Mouse (Mus musculus) thymus, postnatal 14 days (tissue): ENCODE measurements around the gene Sec14l5.
A peak's percentile ranks its signal among the peaks of the same experiment; 100 is the strongest.
"Not testable (repeated sequence)": the region's sequence is repeated elsewhere in the genome, so short reads cannot be mapped to it uniquely, and the experiment has no call there.

ENCODE experiments used
- DNase-seq: peaks from one replicate; pipeline ENCODE4 v3.0.0; 2021

Gene Sec14l5

DNA sequence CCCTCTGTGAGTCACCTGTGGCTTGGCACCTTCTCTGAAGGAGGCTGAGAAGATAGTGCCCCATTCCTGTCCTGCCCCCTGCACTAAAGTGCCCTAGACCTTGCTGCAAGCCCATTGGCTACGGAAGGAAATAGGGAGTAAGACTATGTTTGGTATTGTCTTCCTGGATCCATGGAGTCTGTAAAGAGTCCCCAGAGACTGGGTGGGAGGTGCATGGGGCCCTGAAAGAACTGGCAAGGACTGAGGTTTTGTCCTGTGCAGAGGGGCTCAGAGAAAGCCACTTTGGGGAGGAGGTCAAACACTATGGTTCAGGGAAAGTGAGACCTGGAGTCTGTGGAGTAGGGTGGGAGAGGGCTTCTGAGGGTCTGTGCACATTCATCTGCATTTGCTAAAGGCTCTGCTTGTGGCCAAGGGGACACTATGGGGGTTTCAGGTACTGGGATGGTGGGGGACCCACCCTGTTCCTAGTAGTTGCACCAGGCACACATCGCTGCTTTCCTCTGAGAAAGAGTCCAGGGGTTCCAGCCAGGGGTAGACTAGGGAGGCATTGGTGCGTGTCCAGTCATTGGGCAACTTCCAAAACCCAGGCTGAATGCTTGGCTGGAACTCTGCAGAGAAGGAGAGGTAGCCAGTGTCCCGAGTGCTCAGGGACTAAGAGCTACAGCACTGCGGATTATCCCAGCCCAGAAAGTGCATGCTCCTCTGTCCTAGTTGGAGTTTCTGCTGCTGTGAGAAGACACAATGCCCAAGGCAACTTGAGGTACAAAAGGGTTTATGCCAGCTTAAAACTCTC, 70.6 kb downstream of the Sec14l5 start:
- DNase-seq = no peak

DNA sequence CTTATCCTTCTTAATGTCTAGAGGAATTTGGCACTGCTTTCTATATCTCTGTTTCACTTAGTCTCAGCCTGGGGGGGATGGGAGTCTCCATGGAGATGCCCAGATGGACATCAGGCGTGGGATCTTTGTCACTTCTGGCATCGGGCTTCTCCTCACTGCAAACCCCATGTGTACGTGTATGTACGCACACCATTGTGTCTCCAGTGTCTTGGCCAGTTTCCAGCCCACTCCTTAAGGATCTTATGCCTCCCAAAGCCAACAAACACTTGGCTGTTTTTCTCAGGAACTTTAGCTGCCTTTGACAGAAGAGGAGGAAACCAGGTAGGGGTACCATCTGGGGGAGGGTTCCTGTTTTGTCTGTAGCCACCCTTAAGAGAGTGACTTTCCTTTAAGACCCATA, 74.5 kb downstream of the Sec14l5 start:
- no peak for DNase-seq

DNA sequence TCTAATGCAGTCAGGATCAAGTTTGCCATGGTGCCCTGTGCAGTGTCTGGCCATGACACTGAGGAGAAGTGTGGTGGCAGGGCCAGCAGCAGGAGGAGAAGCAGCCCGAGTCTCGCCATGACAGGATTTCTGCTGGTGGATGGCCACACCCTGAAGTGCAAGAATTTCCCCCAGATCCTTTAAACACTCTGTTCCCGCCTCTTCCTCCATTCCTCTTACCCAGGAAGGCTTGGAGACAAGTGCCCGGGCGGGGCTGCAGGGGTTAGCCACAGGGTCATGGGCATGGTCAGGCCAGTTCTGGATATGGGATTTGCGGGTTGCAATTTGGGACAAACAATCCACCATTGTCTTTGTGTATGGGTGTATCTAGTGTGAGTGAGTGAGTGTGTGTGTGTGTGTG, 75.2 kb downstream of the Sec14l5 start, which contains the start of gene AU021092:
Gene AU021092 (minus strand): TSS at position 160 of the 400 bp plus-strand sequence.
- no peak for DNase-seq

DNA sequence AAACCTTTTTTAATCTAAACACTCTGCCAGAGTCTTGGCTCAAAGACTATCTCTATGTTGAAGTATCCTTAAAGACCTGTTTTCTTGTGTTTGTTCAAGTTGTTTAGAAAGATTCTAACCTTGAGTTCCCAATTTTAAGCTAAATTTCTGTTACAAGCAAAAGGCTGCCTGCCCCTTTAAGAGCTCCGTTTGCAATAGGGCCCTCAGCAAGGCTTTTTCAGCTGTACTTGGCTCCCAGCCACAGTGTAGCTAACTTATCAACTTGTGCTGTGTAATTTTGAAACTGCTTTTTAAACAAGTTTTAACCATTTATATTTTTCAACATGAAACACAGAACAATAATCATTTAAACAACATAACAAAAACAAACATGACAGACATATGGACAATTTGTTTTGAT, 79.6 kb downstream of the Sec14l5 start:
- not testable (repeated sequence) for DNase-seq

DNA sequence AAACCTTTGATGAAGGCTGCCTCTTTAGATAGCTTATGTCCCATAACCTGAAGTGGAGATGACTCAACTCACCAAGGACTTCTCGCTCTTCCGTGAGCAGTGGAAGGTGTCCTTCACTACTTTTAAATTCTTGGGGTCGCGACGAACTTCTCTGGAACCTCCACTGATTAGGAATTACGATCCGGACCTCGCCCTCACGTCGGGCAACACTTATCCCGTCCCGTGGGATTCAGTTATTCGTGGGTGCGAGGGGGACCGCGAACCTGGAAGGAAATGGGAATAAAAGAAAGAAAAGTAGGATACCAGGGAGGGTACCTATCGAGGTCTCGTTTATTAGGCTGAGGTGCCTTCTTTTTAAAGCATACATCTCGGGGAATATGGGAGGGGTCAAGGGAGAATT, 80.6 kb downstream of the Sec14l5 start:
- not testable (repeated sequence) for DNase-seq

DNA sequence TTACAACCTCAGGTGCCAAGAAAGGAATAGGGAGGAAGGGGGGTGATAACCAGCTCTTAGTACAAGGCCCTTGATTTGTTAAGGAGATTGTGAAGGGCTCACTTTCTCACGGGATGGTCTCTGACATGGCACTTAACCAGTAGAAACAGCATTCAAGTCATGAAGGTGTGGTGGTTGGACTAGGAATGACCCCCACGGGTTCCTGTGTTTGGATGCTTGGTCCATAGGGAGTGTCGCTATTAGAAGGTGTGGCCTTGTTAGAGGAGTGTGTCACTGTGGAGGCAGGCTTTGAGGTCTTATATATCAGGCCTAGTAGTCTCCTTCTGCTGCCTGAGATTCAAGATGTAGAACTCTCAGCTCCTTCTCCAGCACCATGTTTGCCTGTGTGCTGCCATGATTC, 81.2 kb downstream of the Sec14l5 start:
- not testable (repeated sequence) for DNase-seq

DNA sequence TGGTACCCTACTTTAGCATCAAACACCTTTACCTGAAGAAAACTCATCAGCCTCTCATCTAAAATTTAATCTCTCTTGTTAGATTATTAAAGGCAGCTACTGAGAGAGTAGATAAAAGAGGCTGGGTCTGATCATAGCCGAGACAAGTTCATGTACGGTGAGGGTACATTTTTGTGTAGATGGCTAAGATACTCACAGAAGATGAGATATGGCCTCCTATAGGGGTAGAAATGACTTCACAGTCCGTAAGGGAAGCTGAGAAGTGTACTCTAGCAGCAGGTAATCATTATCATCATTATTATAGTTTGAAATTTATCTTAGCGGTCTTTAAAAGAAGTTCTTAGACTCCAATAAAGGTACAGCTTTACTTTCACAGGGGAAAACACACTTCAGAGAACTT, 86.1 kb downstream of the Sec14l5 start:
- no peak for DNase-seq

DNA sequence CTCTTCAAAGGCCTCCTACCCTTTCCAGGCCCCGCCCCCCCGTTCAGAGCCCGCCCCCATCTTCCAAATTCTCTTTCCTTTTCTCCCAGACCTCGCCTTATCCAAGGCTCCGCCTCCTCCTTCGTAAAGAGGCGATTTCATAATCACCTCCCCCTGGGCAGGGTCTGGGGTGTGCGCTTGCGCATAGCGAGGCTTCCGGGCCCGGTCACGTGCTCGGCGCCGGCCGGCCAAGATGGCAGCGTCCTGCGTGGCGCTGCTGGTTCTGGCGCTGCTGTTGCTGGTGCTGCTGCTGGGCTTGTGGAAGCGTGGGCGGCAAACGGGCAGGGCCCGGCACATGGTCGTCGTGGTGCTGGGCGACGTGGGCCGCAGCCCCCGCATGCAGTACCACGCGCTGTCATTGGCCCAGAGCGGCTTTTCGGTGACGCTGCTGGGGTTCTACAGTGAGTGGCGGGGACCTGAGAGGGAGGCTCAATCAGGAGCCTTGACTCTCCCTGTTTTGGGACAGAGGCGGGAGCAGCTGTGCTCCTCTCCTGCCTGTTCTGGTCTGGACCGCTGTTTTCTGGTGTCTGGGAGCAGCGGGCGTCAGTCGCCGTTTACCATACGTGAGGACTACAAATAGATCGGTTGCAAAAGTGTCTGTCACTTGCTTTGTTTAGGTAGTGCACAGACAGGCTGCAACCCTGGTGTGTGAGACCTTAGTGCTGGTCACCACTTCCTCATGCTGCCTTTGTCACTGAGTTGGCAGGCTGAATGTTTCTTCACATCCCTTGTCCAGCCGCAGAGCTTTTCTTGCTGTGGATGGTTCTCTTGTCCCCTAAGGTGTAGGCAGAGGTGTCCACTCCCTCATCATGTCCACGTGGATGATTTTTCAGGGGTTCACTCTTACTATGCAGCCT, 86.8 kb downstream of the Sec14l5 start, which contains the start of gene Alg1:
Gene Alg1 (plus strand): TSS at position 204 of the 896 bp plus-strand sequence.
- DNase-seq = peak; percentile 93
